Mouse (Mus musculus): Measurements from ENCODE around the gene Vmn2r102. TPM values are rescaled to one million over a fixed set of nuclear protein-coding genes. Genes with fewer than 3 reads are reported as not detected.

The Vmn2r102 gene
- not detected for total RNA-seq (2021)

GRCm38 (mm10) chr17:19660028-19660427 lies at the start of gene Vmn2r102:
Gene Vmn2r102 (plus strand): TSS chr17:19660328.
- DNase-seq = no peak

GRCm38 (mm10) chr17:19629328-19629727 lies 30.8 kb upstream of the Vmn2r102 start:
- DNase-seq = no peak

GRCm38 (mm10) chr17:19658447-19658846 lies 1.7 kb upstream of the Vmn2r102 start:
- no peak for DNase-seq

- no peak for DNase-seq
These were observed 31.9 kb downstream of the Vmn2r102 start for GRCm38 (mm10) chr17:19692062-19692461.

Other genes with a start within 250 kb of the Vmn2r102 start
- gene Vmn2r100, start 155.6 kb upstream of the Vmn2r102 start, total RNA-seq (2021) = not detected
- not detected for gene Vmn2r101, start 83.1 kb upstream of the Vmn2r102 start, total RNA-seq (2021)
- not detected for gene Vmn2r103, start 113.0 kb downstream of the Vmn2r102 start, total RNA-seq (2021)

All from heart, postnatal 4 days (tissue).